Mouse (Mus musculus): ENCODE results near the gene Nos3.

DNA sequence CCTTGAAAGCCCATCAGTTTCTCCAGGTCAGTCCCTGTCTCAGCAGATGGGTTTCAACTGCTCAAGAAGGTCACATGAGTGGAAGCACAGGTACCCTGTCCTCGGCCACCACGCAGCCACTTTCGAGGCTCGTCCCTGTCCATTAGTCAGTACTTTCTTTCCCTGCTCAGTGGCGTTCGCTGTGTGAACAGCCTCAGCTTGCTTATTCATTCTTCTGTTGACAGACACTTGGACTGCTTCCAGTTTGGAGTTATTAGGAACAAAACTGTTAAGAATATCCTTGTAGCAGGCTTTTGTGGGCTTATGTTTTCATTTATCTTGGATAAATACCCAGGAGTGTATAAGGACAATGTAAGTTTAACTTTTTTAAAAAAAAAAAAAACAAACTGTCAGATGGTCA, 9.6 kb downstream of the Nos3 start:
- TF ChIP-seq EP300 (IDR thresholded peaks at IDR 0.05; ENCODE audit: low read length) (no peak), IRF4 (IDR thresholded peaks at IDR 0.05; ENCODE audit: low read depth, low read length) (no peak), MAZ (IDR thresholded peaks at IDR 0.05; ENCODE audit: low read depth, low read length) (no peak), HCFC1 (IDR thresholded peaks at IDR 0.05; ENCODE audit: low read depth, low read length) (no peak), USF2 (conservative IDR thresholded peaks at IDR 0.05; ENCODE audit: low read depth, low read length) (no peak), POLR2A (IDR thresholded peaks at IDR 0.05; ENCODE audit: low read depth, low read length) (no peak), TCF12 (IDR thresholded peaks at IDR 0.05; ENCODE audit: low read depth, low read length) (no peak), CTCF (conservative IDR thresholded peaks at IDR 0.05 in 1 of 2, IDR thresholded peaks at IDR 0.05 in 1 of 2; ENCODE audit: low read depth in 2 of 2, low read length in 2 of 2) (no peak), UBTF (IDR thresholded peaks at IDR 0.05; ENCODE audit: low read depth, low read length) (no peak), MAX (IDR thresholded peaks at IDR 0.05; ENCODE audit: low read length) (no peak), CHD1 (IDR thresholded peaks at IDR 0.05; ENCODE audit: low read depth, low read length) (no peak), ETS1 (conservative IDR thresholded peaks at IDR 0.05; ENCODE audit: low read depth, low read length) (no peak), ELF1 (IDR thresholded peaks at IDR 0.05; ENCODE audit: low read depth, low read length) (no peak)

Data from CH12.LX (cell line).